Mouse (Mus musculus) liver, embryonic 12.5 days (tissue): Measurements from ENCODE around the gene Apeh. TPM values are rescaled to one million over a fixed set of nuclear protein-coding genes. Genes with fewer than 3 reads are reported as not detected.
A peak's percentile ranks its signal among the peaks of the same experiment; 100 is the strongest.
"Not testable (repeated sequence)": the region's sequence is repeated elsewhere in the genome, so short reads cannot be mapped to it uniquely, and the experiment has no call there.

Experiments
- ATAC-seq: fragments of 200-750 bp; cut with Nextera tagmentation; 2 replicates; pipeline ENCODE4 v1.8.0; 2017; ENCODE audit warnings: moderate number of reproducible peaks, mild to moderate bottlenecking, moderate library complexity
- H3K27ac ChIP-seq: fragments of 300-500 bp; sonication (generic); 2 replicates; pipeline ENCODE4 v1.5.1; 2016; ENCODE audit warnings: mild to moderate bottlenecking
- H3K27me3 ChIP-seq: fragments of 300-500 bp; sonication (generic); replicated peaks from 2 replicates; pipeline ENCODE4 v1.6.1; 2016; ENCODE audit warnings: mild to moderate bottlenecking, moderate library complexity
- H3K36me3 ChIP-seq: fragments of 300-500 bp; sonication (generic); 2 replicates; pipeline ENCODE4 v1.6.1; 2016; ENCODE audit warnings: mild to moderate bottlenecking, moderate library complexity
- H3K4me1 ChIP-seq: fragments of 300-500 bp; sonication (generic); 2 replicates; pipeline ENCODE4 v1.6.1; 2016
- H3K4me2 ChIP-seq: fragments of 300-500 bp; sonication (generic); 2 replicates; pipeline ENCODE4 v1.6.1; 2016; ENCODE audit warnings: mild to moderate bottlenecking, moderate library complexity
- H3K4me3 ChIP-seq: fragments of 300-500 bp; sonication (generic); 2 replicates; pipeline ENCODE4 v1.5.1; 2016; ENCODE audit warnings: mild to moderate bottlenecking, moderate library complexity
- H3K9ac ChIP-seq: fragments of 300-500 bp; sonication (generic); 2 replicates; pipeline ENCODE4 v1.6.1; 2016; ENCODE audit warnings: mild to moderate bottlenecking, moderate library complexity
- H3K9me3 ChIP-seq: fragments of 300-500 bp; sonication (generic); replicated peaks from 2 replicates; pipeline ENCODE4 v1.6.1; 2016; ENCODE audit warnings: mild to moderate bottlenecking, moderate library complexity
- WGBS: fragments of 180-500 bp; shearing (Covaris S2); methylation state at CpG from one replicate; pipeline ENCODE4 v1.1.7; 2016; ENCODE audit not compliant: insufficient replicate concordance; 5-methylcytosine and 5-hydroxymethylcytosine counted together
- polyA plus RNA-seq: library from polyadenylated mRNA; unstranded; fragments of >200 nt; fragmentation: Nextera tagmentation; extraction: Ambion mirVana; gene quantifications from 2 replicates; pipeline ENCODE4 v1.2.1, GENCODE M21; 2016

The Apeh gene
- polyA plus RNA-seq: 199 and 215 TPM in 2 replicates

DNA sequence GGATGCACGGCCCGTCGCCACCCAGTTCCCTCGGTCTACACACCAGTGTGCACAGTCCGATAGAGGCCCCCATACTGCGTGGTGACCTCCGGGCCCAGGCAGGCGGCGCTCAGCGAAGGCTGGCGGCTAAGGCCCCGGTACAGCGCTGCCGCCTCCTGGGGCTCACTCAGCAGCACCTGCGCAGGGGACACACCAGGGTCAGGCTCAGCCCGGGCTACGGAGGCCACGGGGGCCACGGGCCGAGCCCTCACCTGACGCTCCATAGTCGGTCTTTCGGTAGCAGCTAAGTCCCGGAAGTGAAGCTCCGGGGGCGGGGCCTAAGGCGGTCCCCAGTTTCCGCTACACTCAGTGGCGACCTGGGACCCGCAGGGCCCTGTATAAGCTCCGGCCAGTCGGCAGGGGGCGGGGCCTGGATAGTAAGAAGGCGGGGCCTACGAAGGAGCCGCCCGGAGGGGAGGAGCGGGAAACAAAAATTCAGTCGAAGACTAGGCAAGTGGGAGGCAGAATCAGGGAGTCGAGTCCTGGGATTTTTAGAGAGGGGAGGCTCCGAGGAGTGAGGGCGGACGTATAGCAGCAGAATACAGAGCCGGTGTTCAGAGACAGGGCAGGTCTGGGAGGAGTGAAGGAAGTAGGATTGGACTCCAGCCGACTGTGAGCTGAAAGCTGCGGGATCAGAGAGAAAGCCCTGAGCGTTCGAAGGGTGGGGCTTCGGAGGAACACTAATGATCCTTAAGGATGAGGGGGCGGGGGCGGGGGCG, at the start of gene Apeh:
Gene Apeh, minus strand, starts transcription at position 423 of the 758 bp plus-strand sequence.
- Histone ChIP-seq H3K4me1 (peaks cover 78% of the 10 kb centered on the region), H3K36me3 (peaks cover 55% of the 10 kb centered on the region), H3K4me3 (peak within 1 kb of the TSS; percentile 93), H3K9ac (peak within 1 kb of the TSS; percentile 94), H3K4me2 (peak within 1 kb of the TSS; percentile 92), H3K27me3 (no peaks in the 10 kb centered on the region), H3K27ac (peak within 1 kb of the TSS; percentile 100), H3K9me3 (no peaks in the 10 kb centered on the region)
- WGBS: under 1% methylated on average over 52 of the region's 52 CpGs
- peak; percentile 84 for ATAC-seq

DNA sequence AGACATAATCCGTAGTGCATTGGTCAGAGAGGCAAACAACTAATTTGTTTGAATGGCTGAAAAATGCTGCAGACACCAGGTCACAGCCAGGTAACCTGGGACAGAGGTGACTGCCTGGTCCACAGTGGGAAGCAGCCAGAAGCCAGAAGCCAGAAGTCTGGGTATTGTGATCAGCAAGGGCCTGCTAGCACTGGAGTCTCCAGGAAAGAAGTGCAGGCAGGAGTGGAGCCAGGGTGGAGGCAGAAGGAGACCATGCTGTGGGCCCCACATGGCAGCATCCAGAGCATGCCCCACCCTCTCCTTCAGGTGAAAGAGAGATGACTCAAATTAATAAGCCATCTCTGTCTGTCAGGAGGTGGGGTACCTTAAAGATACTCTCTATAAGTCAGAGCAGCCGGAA, 49.1 kb upstream of the Apeh start:
- Histone ChIP-seq H3K4me1 (no peaks in the 10 kb centered on the region), H3K9ac (no peak overlapping the region), H3K4me2 (no peak overlapping the region), H3K36me3 (no peaks in the 10 kb centered on the region), H3K27me3 (peaks cover 8% of the 10 kb centered on the region), H3K27ac (no peak overlapping the region), H3K9me3 (no peaks in the 10 kb centered on the region), H3K4me3 (no peak overlapping the region)
- WGBS: 83% methylated on average over 2 of the region's 2 CpGs
- no peak for ATAC-seq

DNA sequence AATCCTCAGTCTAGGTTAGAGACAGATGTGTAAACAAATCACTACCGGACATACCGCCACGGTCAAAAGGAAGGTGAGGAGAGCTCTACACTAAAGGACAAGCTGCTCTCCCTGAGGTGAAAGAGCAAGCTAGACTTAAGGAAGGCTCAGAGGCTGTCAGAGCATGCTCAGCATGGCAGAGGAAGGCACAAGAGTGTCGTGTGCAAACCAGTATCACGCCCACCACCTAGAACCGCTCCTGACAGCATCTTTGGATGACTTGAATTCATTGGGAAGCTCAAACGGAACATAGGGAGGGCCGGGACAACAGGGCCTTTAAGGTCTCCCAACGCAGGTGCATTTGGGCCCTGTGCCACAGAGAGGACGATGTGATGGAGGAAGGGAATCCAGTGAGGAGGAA, 47.0 kb upstream of the Apeh start:
- ATAC-seq: no peak
- 73% methylated on average over 10 of the region's 10 CpGs for WGBS
- peaks cover 28% of the 10 kb centered on the region for H3K27me3 ChIP-seq

DNA sequence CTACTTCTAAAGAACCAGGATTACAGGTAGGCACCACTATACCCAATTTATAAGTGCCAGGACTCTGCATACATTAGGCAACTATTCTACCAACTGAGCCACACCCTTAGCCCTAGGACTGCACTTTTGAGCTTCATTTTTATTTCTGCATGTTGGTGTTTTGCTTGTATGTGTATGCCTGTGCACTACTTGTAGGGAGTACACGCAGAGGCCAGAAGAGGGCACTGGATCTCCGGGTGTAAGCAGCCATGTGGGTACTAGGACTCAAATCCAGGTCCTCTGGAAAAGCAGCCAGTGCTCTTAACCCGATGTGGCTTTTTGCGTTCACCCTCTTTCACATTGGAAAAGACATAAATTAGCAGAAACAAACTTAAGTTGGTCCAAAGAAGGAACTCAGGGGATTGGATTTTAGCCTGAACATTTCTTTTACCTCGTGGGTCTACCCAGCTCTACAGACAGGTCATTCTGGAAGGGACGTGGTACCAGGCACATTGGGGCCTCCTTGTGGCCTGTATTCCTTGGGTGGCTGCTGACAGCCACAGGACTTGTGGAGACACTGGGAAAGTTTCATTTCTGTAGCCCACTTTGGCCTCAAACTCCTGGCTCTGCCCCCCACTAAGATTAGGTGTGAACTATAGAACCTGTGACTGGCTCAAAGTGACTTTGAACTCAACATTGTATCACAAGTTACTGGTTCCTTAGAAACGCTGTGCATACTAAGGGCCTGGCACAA, 45.7 kb upstream of the Apeh start:
- Histone ChIP-seq H3K4me2 (no peak overlapping the region), H3K4me1 (0 out of 2 replicates have a peak, but pooled peaks cover 1% of the 10 kb centered on the region), H3K36me3 (no peaks in the 10 kb centered on the region), H3K27me3 (peaks cover 31% of the 10 kb centered on the region), H3K4me3 (no peak overlapping the region), H3K27ac (no peak overlapping the region), H3K9me3 (no peaks in the 10 kb centered on the region), H3K9ac (no peak overlapping the region)
- WGBS: 71% methylated on average over 7 of the region's 7 CpGs
- no peak for ATAC-seq

More for the DNA sequence above, 47.0 kb upstream of the Apeh start:
- Histone ChIP-seq H3K36me3 (no peaks in the 10 kb centered on the region), H3K4me1 (no peaks in the 10 kb centered on the region), H3K4me2 (no peak overlapping the region), H3K9ac (no peak overlapping the region), H3K27ac (no peak overlapping the region), H3K9me3 (no peaks in the 10 kb centered on the region), H3K4me3 (no peak overlapping the region)

DNA sequence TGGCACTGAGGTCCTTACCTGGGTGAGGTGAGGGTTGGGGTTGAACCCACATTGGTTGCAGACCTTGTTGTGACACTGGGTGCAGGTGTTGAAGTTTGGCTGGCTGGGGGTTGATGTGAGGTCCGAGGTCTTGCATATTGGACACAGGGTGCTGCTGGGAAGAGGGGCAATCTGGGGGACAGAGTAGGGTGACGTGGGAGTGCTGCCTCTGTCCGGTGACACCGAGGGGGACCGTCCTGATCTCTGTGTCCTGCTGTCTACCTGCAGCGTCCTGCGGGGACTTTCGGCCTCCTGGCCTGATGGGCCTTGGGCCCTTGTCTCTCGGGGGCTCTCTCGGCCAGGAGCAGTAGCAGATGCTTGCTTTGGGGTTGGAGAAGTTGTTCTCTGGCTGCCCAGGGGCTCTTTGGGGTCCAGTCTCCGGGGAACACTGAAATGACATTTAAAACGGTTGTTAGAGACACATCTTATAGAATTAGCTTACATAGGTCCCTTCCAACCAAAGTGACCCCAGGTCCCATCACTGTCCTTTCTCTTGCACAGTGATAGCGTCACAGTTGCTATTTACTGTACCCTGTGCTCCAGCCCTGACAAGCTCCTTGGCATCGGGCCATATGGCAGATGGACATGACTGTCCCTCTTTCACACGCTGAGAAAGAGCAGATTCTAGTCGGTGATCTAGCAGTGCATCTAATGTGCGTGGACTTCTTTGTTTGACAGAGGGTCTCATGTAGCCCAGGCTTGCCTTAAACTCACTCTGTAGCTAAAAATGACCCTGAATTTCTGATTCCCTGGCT, 45.0 kb upstream of the Apeh start:
- Histone ChIP-seq H3K27me3 (peaks cover 35% of the 10 kb centered on the region), H3K36me3 (no peaks in the 10 kb centered on the region), H3K4me3 (no peak overlapping the region), H3K4me1 (0 out of 2 replicates have a peak, but pooled peaks cover 4% of the 10 kb centered on the region), H3K9me3 (no peaks in the 10 kb centered on the region), H3K9ac (no peak overlapping the region), H3K4me2 (no peak overlapping the region), H3K27ac (no peak overlapping the region)
- WGBS: 68% methylated on average over 17 of the region's 17 CpGs
- no peak for ATAC-seq

DNA sequence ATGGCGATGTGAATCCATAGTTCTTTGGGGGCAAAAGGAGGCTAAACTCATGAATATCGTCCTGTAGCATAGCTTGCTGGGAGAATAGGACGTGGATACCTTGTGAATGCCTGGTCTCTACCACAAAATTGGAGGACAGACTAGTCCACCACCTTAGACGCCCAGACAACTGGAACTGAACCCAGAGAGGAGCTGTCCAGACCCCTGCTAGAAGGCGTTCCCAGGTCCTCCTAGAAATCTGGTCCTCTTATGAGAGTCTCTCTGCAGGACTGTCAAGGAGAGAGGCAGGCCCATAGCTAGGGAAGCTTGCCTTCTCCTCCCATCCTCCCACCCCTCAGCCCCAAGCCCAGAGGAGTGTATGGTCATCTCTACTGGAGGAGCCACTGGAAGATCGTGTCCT, 43.7 kb upstream of the Apeh start:
- no peaks in the 10 kb centered on the region for H3K9me3 ChIP-seq
- H3K4me1 ChIP-seq: 0 out of 2 replicates have a peak, but pooled peaks cover 4% of the 10 kb centered on the region

DNA sequence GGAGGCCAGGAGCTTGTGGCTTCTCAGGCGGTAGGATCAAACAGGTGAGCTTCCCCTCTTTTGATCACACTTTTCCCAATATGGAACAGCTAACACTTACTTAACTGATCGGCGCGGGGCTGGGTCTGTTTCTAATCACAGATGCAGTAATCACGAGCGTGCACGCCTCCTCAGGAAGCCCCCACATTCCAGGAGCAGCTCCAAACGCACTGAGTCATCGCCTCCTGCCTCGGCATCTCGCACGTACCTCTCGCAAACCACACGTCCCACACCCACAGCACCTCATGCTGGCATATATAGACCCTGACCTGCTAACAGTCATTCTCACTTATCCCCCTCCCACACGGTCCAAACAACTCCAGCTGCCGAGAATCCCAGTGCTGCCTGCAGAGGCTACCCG, 43.1 kb upstream of the Apeh start:
- no peak for ATAC-seq
- 27% methylated on average over 17 of the region's 17 CpGs for WGBS
- Histone ChIP-seq H3K9me3 (no peaks in the 10 kb centered on the region), H3K4me3 (no peak overlapping the region), H3K4me1 (0 out of 2 replicates have a peak, but pooled peaks cover 4% of the 10 kb centered on the region), H3K4me2 (no peak overlapping the region), H3K27me3 (peaks cover 37% of the 10 kb centered on the region), H3K27ac (no peak overlapping the region), H3K9ac (no peak overlapping the region), H3K36me3 (no peaks in the 10 kb centered on the region)

More for the DNA sequence above, 43.7 kb upstream of the Apeh start:
- no peak for ATAC-seq
- no peak overlapping the region for H3K27ac ChIP-seq
- H3K4me2 ChIP-seq: no peak overlapping the region
- H3K9ac ChIP-seq: no peak overlapping the region
- H3K4me3 ChIP-seq: no peak overlapping the region
- 61% methylated on average over 6 of the region's 6 CpGs for WGBS
- peaks cover 37% of the 10 kb centered on the region for H3K27me3 ChIP-seq
- no peaks in the 10 kb centered on the region for H3K36me3 ChIP-seq

DNA sequence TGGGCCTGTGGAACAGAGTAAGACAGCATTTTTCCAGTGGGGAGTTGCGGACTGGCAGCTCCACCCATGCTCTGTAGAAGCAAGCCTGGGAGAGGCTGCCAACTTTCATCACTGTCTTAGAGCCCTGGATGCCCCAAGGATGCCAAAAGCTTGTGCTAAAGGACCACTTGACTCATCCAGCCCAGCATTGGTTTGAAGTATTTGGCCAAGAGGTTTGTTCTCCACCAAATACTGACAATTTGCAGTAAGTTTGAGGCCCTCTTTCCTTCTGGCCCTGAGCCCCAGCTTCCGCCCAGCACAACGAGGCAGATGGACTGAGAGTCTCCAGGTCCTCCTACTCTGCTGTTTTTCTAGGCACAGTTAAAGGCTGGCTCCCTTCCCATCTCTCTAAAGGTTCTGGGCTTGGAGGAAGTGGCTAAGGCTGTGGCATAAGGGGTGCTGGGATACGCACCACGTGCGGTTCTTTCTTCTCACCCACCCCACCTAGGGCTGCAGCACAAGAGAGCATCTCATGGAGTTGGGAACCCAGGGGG, 42.6 kb upstream of the Apeh start:
- H3K27ac ChIP-seq: no peak overlapping the region
- no peak for ATAC-seq
- H3K27me3 ChIP-seq: peaks cover 37% of the 10 kb centered on the region
- H3K9me3 ChIP-seq: no peaks in the 10 kb centered on the region
- H3K4me2 ChIP-seq: no peak overlapping the region
- no peaks in the 10 kb centered on the region for H3K36me3 ChIP-seq
- H3K4me1 ChIP-seq: peaks cover 6% of the 10 kb centered on the region; the same call in 1 of the 2 replicates
- no peak overlapping the region for H3K4me3 ChIP-seq
- 65% methylated on average over 6 of the region's 6 CpGs for WGBS
- no peak overlapping the region for H3K9ac ChIP-seq

DNA sequence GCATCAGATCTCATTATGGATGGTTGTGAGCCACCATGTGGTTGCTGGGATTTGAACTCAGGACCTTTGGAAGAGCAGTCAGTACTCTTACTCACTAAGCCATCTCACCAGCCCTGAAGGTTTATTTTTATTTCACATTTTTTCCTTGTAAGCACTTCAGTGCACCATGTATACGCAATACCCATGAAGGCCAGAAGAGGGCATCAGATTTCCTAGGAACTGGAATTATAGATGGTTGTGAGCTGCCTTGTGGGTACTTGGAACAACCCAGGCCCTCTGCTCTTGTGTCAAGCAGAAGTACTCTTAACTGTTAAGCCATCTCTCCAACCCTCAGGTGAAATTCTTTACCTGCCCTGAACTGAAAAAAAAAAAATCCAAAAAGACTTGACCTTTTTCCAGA, 41.8 kb upstream of the Apeh start:
- Histone ChIP-seq H3K27me3 (peaks cover 37% of the 10 kb centered on the region), H3K4me3 (no peak overlapping the region), H3K27ac (no peak overlapping the region), H3K4me2 (no peak overlapping the region), H3K9me3 (no peaks in the 10 kb centered on the region), H3K36me3 (no peaks in the 10 kb centered on the region), H3K9ac (no peak overlapping the region), H3K4me1 (peaks cover 12% of the 10 kb centered on the region; the same call in 1 of the 2 replicates)
- ATAC-seq: no peak
- WGBS: 23% methylated on average over 1 of the region's 1 CpGs

DNA sequence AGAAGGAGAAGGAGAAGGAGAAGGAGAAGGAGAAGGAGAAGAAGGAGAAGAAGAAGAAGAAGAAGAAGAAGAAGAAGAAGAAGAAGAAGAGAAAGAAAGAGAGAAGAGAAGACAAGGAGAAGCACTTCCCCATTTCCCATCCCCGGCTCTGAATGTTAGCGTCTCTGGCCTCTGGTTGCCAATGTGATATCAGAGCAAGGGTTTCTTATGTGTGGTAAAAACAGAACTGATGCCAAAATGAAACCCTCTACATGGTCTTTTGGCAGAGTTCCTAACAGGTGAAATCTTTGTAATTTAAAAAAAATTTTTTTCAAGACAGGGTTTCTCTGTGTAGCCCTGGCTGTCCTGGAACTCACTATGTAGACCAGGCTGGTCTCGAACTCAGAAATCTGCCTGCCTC, 41.3 kb upstream of the Apeh start:
- 62% methylated on average over 3 of the region's 3 CpGs for WGBS
- Histone ChIP-seq H3K27me3 (peaks cover 39% of the 10 kb centered on the region), H3K4me1 (peaks cover 12% of the 10 kb centered on the region; the same call in 1 of the 2 replicates)
- H3K9ac ChIP-seq, H3K4me2 ChIP-seq, H3K27ac ChIP-seq, H3K4me3 ChIP-seq, ATAC-seq, H3K36me3 ChIP-seq, H3K9me3 ChIP-seq: not testable (repeated sequence)

DNA sequence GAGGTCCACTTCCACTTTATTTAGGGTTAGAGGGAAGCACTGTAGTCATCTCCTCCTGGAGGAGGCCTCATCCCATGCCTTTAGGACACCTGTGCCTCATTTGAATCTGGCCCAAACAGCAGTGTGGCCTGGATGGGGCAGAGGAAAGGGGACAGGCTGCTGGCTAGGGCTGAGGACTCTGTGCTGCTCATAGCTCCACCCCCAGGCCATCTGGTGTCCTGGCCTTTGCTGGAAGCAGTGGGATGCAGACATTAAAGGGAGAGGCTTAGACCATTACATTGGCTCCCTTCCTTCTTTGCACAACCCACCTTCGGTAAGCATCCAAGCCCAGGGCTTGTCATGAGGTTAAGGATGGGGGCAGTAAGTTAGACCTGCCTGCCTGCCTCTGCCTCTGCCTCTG, 39.1 kb upstream of the Apeh start:
- H3K9ac ChIP-seq: no peak overlapping the region
- 87% methylated on average over 1 of the region's 1 CpGs for WGBS
- peaks cover 53% of the 10 kb centered on the region for H3K27me3 ChIP-seq
- H3K4me3 ChIP-seq: no peak overlapping the region
- H3K4me1 ChIP-seq: peaks cover 12% of the 10 kb centered on the region; the same call in 1 of the 2 replicates
- no peaks in the 10 kb centered on the region for H3K9me3 ChIP-seq
- H3K27ac ChIP-seq: no peak overlapping the region
- H3K4me2 ChIP-seq: no peak overlapping the region
- H3K36me3 ChIP-seq: no peaks in the 10 kb centered on the region
- ATAC-seq: no peak
